Mouse (Mus musculus): ENCODE data around the gene Nfix.
"Not testable (repeated sequence)": the region's sequence is repeated elsewhere in the genome, so short reads cannot be mapped to it uniquely, and the experiment has no call there.

The Nfix gene

DNA sequence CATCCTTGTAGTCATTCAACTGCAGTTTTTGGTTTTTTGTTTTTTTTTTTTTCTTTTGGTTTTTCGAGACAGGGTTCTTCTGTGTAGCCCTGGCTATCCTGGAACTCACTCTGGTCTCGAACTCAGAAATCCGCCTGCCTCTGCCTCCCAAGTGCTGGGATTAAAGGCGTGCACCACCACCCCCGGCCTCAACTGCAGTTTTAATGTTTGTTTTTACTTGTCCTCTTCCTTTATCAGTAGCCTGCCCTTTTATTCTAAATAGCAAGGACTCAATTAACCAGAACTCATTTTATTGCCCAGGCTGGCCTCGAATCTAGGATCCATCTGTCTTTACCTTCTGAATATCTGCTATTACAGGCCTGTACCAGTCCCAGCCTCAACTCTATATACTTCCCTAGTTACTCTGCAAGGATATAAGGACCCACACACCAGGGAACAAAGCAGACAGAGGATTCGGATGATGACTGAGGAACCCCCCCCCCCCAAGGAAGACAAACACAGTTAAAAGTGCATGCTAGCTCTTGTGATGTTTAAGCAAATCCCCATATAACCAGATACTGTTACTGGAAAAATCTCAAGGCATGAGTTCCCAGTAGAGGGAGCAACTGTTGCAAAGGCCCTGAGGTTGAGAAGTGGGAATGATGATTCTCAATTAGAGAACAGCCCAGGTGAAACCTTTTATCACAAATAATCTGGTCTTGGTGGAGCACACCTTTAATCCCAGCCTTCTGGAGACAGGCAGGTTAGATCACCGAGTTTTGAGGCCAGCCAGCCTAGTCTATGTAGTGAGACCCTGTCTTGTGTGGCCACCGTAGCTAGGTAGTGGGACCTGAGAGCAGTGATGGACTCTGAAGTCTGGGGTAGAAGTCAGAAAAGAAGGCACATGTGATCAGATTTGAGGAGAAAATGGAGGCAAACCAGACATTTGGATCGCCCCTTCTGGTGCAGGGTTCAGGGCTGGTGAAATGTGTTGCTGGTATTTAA is 32.9 kb upstream of the Nfix start:
- DNase-seq (ENCODE audit: low spot score in 2 of 2), result peak in 1 of 2 experiments; percentile 66

DNA sequence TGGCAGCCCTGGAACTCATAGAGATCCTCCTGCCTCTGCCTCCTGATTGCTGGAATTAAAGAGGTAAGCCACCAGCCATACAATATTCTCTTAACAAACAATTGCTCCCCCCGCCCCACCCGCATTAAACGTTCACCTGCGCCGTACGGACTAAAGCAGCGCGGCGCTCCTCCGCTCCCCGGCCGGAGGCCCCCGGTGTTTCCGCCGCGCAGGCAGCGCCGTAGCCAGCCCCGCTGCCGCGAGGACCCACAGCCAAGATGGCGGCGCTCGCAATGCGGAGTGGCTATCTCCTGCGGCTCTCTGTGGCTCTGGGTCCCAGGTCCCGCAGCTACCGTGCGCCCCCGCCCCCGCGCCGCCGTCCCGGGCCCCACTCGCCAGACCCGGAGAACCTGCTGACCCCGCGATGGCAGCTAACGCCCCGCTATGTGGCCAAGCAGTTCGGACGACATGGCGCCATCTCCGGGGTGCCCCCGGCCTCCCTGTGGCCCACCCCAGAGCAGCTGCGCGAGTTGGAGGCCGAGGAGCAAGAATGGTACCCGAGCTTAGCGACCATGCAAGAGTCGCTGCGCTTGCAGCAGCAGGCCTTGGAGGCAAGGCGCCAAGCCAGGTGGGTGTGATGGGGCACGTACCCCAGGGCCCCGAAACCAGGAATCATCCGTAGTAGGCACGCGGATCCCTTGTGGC is 32.0 kb upstream of the Nfix start:
- DNase-seq (ENCODE audit: low spot score in 2 of 2), result peak; percentile 91 to 95

DNA sequence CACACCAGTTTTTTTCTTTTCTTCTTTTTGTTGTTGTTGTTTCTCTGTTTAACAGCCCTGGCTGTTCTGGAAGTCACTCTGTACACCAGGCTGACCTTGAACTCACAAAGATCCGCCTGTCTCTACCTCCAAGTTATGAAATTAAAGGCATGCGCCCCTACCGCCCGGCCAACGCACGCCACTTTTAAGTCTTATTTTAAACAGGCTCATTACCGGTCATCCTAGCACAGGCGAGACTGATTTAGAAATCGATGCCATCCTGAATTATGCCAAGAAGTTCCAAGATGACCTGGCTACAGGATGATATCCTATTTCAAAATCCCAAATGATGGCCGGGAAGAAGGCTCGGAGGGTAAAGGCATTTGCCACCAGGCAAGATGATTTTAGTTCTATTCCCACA is 31.3 kb upstream of the Nfix start, which contains the start of gene Gadd45gip1:
Gadd45gip1 (plus strand) TSS at position 33 of the 400 bp plus-strand sequence.
- peak; percentile 71 to 82 for DNase-seq (ENCODE audit: low spot score in 2 of 2)

DNA sequence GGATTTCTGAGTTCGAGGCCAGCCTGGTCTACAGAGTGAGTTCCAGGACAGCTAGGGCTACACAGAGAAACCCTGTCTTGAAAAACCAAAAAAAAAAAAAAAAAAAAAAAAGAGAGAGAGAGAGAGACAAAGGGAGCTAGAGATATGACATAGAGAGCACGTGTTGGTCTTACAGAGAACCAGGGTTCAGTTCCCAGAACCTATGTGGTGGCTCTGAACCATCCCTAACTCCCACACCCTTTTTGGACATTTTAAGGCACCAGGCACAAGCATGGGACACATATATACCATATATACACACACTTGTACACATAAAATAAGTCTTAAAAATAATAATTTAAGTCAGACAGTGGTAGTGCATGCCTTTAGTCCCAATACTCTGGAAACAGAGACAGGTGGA is 26.4 kb upstream of the Nfix start:
- not testable (repeated sequence) for DNase-seq (ENCODE audit: low spot score in 2 of 2)

DNA sequence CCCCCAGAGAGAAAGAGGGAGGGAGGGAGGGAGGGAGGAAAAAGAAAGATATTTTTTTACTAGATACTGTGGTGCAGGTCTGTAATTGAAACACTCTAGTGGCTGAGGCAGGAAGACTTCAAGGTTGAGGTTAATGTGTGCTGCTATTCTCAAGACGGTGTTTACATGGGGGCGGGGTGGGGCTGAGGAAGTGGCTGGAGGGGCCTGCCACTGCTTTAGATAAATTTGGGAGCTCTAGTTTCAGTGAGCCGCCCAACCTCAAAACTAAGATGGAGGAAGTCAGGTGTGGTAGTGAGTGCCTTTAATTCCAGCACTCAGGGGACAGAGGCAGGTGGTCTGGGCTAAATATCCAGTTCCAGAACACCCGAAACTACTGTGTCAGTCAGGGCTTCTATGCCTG is 25.5 kb upstream of the Nfix start:
- peak in 1 of 2 experiments; percentile 65 for DNase-seq (ENCODE audit: low spot score in 2 of 2)

DNA sequence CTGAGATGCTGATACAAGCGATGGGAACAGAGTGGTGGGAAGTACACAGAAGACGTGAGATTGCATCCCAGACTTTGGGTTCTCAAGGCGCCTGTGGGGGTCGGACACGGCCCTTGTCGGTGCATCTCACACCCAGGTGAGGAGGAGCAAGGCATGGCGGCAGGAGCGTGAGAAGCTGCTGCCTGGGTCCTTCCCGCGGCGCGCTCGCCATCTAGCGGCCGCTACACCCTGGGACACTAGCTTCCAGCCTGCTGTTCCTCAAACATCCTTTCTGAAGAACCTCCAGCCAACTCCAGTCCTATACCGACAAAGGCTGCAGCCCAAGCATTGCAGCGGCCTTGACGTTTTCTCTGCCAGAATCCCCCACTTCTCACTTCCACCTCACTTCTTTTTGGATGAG is 23.5 kb upstream of the Nfix start:
- DNase-seq (ENCODE audit: low spot score in 2 of 2), result peak; percentile 62 to 85

DNA sequence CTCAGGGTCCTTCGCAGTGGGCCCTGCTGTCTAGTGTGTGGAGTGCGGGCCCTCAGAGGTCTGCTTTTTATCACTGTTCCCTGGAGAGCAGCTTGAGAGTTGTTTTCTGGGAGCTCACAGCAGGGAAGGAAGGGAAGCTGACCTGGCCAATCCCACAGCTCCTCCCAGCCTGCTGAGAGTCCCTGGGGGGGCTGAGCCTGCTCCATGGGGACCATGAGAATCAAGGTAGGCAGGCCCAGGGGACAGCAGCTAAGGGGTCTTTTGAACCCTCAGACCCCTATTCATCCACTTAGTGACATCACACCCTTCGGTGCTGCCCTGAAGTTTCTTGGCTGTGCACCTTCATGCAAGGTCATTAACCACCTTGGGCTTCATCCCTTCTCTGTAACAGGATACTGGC is 22.6 kb upstream of the Nfix start, which contains the start of gene Dand5:
Dand5 (minus strand) TSS at position 101 of the 400 bp plus-strand sequence.
- no peak for DNase-seq (ENCODE audit: low spot score in 2 of 2)

DNA sequence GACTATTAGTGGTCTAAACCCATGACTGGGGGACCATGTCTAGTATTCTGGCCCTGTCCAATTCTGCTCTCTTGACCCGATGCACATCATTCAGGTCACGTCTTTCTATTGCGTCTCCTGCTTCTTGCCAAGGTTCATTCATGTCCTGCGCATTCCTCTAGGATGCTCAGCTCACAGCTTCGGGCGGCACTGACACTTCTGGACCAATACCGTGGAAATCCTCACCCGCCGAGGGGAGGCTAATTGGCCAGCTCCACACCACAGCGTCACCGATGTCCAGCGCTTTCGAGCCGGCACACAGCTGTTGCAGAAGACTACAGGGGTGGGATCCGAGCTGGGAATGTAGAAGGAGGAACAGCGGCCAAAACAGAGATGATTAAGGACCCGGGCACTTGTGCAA is 16.0 kb upstream of the Nfix start:
- no peak for DNase-seq (ENCODE audit: low spot score in 2 of 2)

DNA sequence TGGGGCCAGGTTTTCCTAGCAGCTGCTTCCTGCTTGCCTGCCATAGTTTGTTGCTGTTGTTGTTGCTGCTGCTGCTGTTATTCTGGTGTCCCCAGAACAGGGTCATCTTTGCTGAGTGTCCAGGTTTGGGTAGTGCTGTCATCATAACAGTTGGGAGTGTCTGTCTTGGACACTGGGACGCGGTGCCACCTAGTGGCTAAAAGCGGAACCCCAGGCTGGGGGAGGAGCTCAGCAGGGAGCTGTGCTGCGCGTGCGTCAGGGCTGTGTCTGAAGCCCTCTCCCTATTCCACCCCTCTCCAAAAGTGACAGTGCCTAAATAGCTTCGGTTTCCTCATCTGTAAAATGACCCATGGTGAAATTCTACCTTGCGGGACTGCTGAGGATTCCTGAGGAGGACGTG is 15.4 kb upstream of the Nfix start:
- peak; percentile 97 to 100 for DNase-seq (ENCODE audit: low spot score in 2 of 2)

DNA sequence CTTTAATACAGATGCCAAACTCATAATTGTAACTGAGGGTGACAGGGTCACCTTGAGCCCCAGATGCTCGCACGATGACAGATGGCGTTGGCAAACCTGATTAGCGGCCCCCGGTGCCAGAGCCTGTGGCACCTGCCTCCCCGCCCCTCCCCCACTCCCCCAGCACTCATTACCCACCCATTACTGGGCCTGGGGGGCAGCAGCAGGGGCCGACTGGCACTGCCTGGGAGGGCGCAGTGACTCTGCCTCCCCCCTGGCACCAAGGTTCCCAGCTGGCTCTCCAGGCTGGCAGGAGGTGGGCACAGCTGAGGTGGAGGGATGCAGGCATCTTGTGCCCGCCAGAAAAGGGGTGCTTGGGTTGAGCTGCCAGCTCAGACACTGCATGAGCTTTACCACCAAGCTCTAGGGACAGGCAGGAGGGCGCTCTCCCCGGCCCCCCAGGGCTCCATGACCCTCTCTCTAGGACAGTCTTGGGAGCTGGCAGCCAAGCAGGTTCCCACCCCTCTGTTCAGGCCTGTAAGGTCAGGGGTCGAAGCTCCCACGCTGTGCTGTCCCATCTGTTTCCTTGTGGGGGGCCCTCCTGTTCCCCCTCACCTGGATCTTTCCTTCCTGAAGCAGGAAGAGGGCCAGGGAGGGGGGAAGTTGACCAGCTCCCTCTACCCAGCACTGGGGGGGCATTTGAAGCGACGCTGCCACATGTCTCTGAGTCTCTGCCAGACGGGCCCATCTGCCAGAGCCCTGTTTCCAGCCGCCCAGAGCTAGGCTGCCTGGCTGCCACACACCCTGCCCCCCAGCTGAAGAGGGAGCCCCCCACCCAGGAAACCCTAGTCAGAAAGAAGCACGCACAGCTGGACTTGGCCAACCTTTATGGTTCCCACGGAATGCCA is 14.7 kb upstream of the Nfix start:
- no peak for DNase-seq (ENCODE audit: low spot score in 2 of 2)

DNA sequence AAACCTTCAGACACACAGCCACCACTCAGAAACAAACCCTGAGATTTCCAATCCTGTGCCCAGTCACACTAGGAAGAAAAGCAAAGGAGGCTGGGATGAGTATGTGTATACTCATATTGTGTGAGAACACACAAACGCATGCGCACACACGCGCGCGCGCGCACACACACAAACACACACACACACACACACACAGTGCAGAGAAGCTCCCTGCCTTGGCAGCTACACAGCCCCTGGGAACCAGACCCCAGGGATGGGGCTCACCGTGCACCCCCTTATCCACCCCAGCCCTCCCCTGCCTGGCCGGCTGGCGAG is 14.1 kb upstream of the Nfix start:
- DNase-seq (ENCODE audit: low spot score in 2 of 2), result no peak

DNA sequence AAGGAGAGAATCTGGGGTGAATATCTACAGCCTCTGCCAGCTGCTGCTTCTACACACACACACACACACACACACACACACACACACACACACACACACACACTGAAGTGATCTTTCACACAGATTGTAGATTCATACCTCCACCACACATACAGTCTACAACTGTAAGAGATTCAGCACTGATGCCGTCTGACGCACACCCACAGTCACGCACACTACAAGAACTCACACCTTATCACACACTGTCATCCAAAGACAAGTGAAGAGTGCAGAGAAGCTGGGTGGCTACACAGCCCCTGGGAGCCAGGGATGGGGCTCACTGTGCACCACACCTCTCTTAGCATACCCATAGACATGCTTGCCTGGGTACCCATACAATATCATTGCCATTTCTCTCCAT is 13.7 kb upstream of the Nfix start:
- no peak for DNase-seq (ENCODE audit: low spot score in 2 of 2)

DNA sequence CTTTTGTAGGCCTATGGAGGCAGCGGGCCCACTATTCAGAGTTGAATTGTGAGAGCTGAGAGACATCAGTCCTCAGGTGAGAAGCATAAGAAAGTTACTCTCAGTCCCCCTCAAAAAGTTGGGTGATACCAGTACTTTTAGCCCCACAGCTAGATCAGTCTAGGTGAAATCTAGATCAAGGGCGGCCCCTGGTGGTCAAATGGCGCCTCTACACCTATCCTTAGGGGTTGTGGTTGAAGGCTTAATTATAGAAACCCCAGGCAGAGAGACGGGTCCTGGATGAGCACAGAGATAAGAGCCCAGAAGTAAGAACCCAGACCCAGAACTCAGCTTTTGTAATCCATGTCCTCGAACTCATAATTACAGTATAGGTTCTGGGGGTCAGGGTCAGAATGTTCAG is 12.9 kb upstream of the Nfix start:
- DNase-seq (ENCODE audit: low spot score in 2 of 2), result peak; percentile 86 to 95

DNA sequence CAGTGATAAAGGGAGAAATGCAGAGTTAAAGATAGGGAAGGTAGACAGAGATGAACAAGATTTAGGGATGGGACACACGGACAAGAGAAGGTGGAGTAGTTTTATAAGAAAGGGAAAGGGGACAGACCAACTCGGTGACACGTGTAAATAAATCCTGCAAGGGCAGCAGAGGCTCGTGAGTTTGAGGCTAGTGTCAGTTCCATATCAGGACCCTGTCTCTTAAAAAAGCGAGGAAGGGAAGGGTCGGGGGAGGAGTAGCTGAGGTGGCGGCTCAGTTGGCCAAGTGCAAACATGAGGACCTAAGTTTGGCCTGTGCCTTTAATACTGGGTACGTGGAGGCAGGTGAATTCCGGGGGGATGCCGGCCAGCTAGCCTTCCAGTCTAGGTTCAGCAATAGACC is 11.2 kb upstream of the Nfix start:
- no peak for DNase-seq (ENCODE audit: low spot score in 2 of 2)

DNA sequence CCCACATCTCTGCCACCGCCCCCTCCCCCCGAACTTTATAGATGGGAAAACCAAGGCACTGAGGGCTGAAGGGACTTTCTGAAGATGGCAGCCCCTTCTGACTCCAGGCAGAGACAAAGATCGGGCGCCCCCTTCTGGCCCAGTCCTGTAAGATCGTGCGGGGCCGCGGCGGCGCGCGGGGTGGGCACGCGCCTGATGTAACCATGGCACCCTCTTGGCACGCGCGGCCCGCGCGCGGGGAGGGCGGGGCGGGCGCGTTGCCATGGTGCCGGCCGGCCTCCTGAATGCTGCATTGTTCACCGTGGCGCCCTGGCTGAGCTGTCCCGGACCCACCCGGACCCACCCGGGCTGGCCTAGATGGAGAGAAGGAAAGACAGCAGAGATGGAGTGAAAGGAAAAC is 10.8 kb upstream of the Nfix start:
- DNase-seq (ENCODE audit: low spot score in 2 of 2), result peak; percentile 93 to 98

DNA sequence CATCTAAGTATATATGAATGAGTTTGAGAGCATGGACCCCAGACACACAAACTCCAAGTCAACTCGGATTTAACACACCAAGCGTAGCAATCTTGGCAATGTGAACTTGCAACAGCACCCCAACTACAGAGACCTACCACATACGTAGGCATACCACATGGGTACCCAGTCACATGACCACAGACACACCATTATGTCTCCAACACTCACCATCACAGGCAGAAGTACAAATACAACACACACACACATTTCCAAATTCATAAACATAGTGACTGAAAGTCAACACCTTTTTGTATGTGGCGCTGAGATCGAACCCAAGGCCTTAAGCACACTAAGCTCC is 9.8 kb upstream of the Nfix start:
- DNase-seq (ENCODE audit: low spot score in 2 of 2), result no peak

DNA sequence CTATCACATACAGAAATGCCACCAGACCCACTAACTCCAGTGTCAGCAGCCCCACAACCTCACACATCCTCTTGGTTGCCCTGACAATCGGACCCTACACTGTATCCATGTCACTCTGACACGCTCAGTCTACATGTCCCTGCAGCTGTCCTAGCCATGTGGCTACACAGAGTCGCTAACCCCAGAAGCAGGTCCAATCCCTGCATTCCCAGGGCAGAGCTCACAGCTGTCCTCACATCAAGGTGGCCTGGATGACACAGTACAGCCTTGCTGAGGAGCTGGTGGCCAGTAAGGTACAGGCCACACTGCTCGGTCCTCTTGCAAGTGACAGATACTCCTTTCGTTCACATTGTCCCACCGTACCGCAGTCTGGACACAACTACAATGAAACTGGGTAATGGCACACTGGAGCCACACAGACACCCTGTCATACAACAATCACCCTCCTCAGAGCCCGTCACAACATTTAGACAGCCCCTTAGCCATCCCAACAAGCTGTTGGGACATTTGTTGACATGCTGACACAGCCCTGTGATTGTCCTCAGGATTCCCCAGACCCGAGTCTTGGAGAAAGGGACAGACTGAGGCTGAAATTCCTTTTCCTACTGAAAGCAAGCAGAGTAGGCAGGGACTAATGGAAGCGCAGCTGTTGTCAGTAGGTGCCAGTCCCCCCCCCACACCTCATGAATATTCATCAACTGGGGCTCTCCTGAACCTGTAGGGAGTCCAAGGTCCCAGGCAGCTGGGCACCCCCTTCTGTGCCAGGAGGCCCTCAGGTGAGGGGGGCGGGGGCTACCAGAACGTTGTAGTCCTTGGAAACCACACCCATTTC is 9.2 kb upstream of the Nfix start:
- no peak for DNase-seq (ENCODE audit: low spot score in 2 of 2)

DNA sequence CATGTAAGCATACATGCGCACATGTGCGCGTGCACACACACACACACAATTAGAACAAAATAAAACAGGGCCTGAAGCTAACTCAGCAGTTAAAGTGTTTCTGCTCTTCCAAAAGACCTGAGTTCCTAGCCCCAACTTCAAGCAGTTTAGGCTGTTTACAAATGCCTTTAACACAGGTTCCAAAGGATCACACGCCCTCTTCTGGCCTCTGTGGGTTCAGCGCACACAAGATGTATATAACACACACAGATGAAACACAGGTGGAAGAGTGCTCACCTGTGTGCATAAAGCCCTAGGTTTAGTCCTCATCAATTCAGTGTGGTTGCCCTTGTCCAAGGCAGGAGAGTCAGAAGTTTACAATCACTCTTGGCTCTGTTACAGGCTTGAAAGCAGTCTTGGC is 5.9 kb upstream of the Nfix start:
- no peak for DNase-seq (ENCODE audit: low spot score in 2 of 2)

DNA sequence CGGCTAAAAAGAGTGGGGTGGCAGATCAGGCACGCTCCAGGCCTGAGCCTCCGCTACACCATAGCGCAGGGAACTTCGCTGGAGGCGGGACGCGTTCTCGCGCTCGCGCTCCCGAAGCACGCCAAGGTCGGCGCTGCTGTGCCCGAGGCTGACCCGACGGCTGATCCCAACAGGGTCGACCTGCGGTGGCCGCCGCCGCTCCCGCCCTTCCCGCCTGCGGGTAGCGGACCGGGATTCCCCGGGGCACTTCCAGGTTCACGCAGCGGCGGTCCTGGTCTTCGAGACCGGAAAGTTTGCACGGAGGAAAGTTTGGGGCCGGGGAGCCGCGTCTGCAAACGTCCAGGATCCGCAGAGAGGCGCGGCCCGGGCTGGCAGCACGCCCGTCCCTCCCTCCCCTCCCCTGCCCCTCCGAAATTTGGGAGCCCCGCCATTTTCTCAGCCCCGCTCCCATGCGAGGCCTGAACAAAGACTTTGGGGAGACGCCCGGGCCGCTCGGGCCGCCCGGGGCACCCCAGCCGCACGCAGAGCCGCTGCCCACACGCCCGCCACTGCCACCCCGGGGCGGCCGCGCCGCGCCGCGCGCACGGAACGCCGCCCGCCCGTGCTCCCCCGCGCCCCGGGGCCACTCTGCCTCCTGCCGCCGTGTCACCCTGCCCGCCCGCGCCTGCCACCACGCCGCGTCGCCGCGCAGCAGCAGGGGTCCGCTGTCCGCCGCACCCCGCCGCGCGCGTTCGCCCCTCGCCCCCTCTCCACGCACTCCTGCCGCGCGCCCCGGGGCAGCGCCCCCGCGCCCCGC is 810 bp downstream of the Nfix start:
- peak; percentile 66 to 86 for DNase-seq (ENCODE audit: low spot score in 2 of 2)

DNA sequence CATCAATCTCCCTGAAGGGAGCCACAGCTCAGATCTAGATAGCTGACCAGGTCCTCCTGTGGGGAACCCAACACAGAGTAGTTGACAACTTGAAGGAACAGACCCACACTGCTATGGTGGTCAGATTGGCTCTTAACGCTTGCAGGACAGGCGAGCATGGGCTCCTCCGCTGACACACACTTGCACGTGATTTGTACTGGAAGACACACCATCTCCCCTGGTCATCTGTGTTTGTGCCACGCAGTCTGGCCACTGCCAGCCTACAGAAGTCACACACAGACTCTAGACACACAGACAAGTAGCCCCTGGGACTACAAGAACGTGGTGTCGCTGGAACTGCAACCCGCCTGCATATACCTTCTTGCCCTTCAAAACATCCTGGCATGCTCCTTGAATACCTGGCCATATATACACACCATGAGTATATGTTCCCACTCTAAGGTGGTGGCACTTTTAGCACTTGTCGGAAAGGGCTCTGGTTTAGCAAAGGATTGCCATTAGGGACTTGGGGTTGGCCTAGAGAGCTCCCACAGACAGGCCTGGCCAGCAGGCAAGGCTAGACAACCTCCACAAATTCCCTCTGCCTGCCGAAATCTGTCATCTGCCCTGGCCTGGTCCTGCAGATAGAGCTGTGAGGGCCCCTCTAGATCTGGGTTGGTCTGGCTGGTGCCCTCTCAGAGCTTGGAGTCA is 1.6 kb downstream of the Nfix start:
- DNase-seq (ENCODE audit: low spot score in 2 of 2), result peak in 1 of 2 experiments; percentile 10

All from spleen, postnatal 4 days (tissue).